Mouse (Mus musculus) limb, embryonic 11.5 days (tissue): Measurements from ENCODE around the gene Fkbp10. TPM values are rescaled to one million over a fixed set of nuclear protein-coding genes. Genes with fewer than 3 reads are reported as not detected.

Experiments
- ATAC-seq: fragments of 200-750 bp; cut with Nextera tagmentation; 2 replicates; pipeline ENCODE4 v1.8.0; 2017; ENCODE audit warnings: low read depth; ENCODE audit not compliant: insufficient number of reproducible peaks, low FRiP score, low TSS enrichment
- DNase-seq: peaks from one replicate; pipeline ENCODE4 v3.0.0-alpha.2; 2015; ENCODE audit warnings: low spot score
- H3K27ac ChIP-seq: fragments of 300-500 bp; sonication (generic); replicated peaks from 2 replicates; pipeline ENCODE4 v1.5.1; 2014; ENCODE audit warnings: low read depth, mild to moderate bottlenecking, low read length
- H3K27me3 ChIP-seq: fragments of 300-500 bp; sonication (generic); 2 replicates; pipeline ENCODE4 v1.6.1; 2014; ENCODE audit warnings: mild to moderate bottlenecking, low read length, mixed read lengths; ENCODE audit not compliant: control insufficient read depth, insufficient read depth
- H3K36me3 ChIP-seq: fragments of 300-500 bp; sonication (generic); 2 replicates; pipeline ENCODE4 v1.6.1; 2014; ENCODE audit warnings: mild to moderate bottlenecking, low read length, moderate library complexity, mixed read lengths; ENCODE audit not compliant: control insufficient read depth, insufficient read depth
- H3K4me1 ChIP-seq: fragments of 300-500 bp; sonication (generic); 2 replicates; pipeline ENCODE4 v1.6.1; 2014; ENCODE audit warnings: low read length, mixed read lengths; ENCODE audit not compliant: control insufficient read depth, insufficient read depth
- H3K4me2 ChIP-seq: fragments of 300-500 bp; sonication (generic); 2 replicates; pipeline ENCODE4 v1.6.1; 2014; ENCODE audit warnings: low read depth, mild to moderate bottlenecking, moderate library complexity; ENCODE audit not compliant: severe bottlenecking
- H3K4me3 ChIP-seq: fragments of 300-500 bp; sonication (generic); 2 replicates; pipeline ENCODE4 v1.5.1; 2014; ENCODE audit warnings: low read depth, low read length
- H3K9ac ChIP-seq: fragments of 300-500 bp; sonication (generic); 2 replicates; pipeline ENCODE4 v1.6.1; 2014; ENCODE audit warnings: mild to moderate bottlenecking, low read length
- H3K9me3 ChIP-seq: fragments of 300-500 bp; sonication (generic); 2 replicates; pipeline ENCODE4 v1.6.1; 2016; ENCODE audit warnings: low read length; ENCODE audit not compliant: control insufficient read depth
- WGBS: fragments of 180-500 bp; shearing (Covaris S2); extraction: QIAGEN DNeasy Blood & Tissue Kit; methylation state at CpG from one replicate; pipeline ENCODE4 v1.1.7; 2014; 5-methylcytosine and 5-hydroxymethylcytosine counted together
- polyA plus RNA-seq: library from polyadenylated mRNA; unstranded; fragments of >200 nt; fragmentation: Nextera tagmentation; extraction: Ambion mirVana; gene quantifications from 2 replicates; pipeline ENCODE4 v1.2.1, GENCODE M21; 2014

The Fkbp10 gene
- polyA plus RNA-seq, 1 experiment from 2014 or later, result 81.3 TPM

- Histone ChIP-seq H3K4me3 (no peak overlapping the region), H3K9me3 (no peaks in the 10 kb centered on the region), H3K9ac (no peak overlapping the region), H3K27ac (no peak overlapping the region), H3K4me1 (peaks cover 24% of the 10 kb centered on the region), H3K4me2 (no peak overlapping the region), H3K27me3 (no peaks in the 10 kb centered on the region), H3K36me3 (peaks cover 4% of the 10 kb centered on the region; the same call in 1 of the 2 replicates)
- ATAC-seq (no peak), DNase-seq (no peak)
- WGBS, result 76% methylated on average over 11 of the region's 11 CpGs
These were observed 3.8 kb upstream of the Fkbp10 start for GRCm38 (mm10) chr11:100411736-100412135.

GRCm38 (mm10) chr11:100413541-100413940 is 2.0 kb upstream of the Fkbp10 start:
- H3K9me3 ChIP-seq, result no peaks in the 10 kb centered on the region
- peak overlapping the region; percentile 78 for H3K9ac ChIP-seq
- no peak for ATAC-seq
- peaks cover 4% of the 10 kb centered on the region; the same call in 1 of the 2 replicates for H3K36me3 ChIP-seq
- DNase-seq, result no peak
- 74% methylated on average over 11 of the region's 11 CpGs for WGBS
- H3K4me3 ChIP-seq, result peak overlapping the region; percentile 72
- H3K27ac ChIP-seq, result 0 out of 2 replicates have a peak overlapping the region, but pooled peaks have one; percentile 90
- H3K4me2 ChIP-seq, result peak overlapping the region; percentile 90
- H3K4me1 ChIP-seq, result peaks cover 24% of the 10 kb centered on the region
- no peaks in the 10 kb centered on the region for H3K27me3 ChIP-seq

- H3K9ac ChIP-seq, result peak within 1 kb of the TSS; percentile 85
- H3K27ac ChIP-seq, result peak within 1 kb of the TSS; percentile 90
- H3K27me3 ChIP-seq, result no peaks in the 10 kb centered on the region
- peak within 1 kb of the TSS; percentile 72 for H3K4me3 ChIP-seq
- 1% methylated on average over 91 of the region's 93 CpGs for WGBS
- DNase-seq (peak; percentile 90), ATAC-seq (peak; percentile 92)
- H3K4me2 ChIP-seq, result peak within 1 kb of the TSS; percentile 90
- H3K9me3 ChIP-seq, result no peaks in the 10 kb centered on the region
- H3K4me1 ChIP-seq, result peaks cover 24% of the 10 kb centered on the region
- H3K36me3 ChIP-seq, result no peaks in the 10 kb centered on the region
These were observed 1.2 kb upstream of the Fkbp10 start, which contains the start of gene P3h4 for GRCm38 (mm10) chr11:100414021-100414913. Gene P3h4, minus strand, starts transcription at chr11:100414836.

GRCm38 (mm10) chr11:100421537-100421936 is 6.0 kb downstream of the Fkbp10 start:
- no peaks in the 10 kb centered on the region for H3K9me3 ChIP-seq
- 83% methylated on average over 8 of the region's 8 CpGs for WGBS
- H3K4me2 ChIP-seq, result no peak overlapping the region
- H3K27me3 ChIP-seq, result no peaks in the 10 kb centered on the region
- no peak for DNase-seq
- no peak overlapping the region for H3K9ac ChIP-seq
- peaks cover under 1% of the 10 kb centered on the region; the same call in 1 of the 2 replicates for H3K4me1 ChIP-seq
- H3K36me3 ChIP-seq, result no peaks in the 10 kb centered on the region; the same call in 1 of the 2 replicates
- no peak for ATAC-seq
- no peak overlapping the region for H3K27ac ChIP-seq
- no peak overlapping the region for H3K4me3 ChIP-seq

GRCm38 (mm10) chr11:100423836-100424235 is 8.3 kb downstream of the Fkbp10 start:
- H3K4me3 ChIP-seq, result no peak overlapping the region
- 91% methylated on average over 7 of the region's 7 CpGs for WGBS
- H3K4me1 ChIP-seq, result no peaks in the 10 kb centered on the region
- ATAC-seq (no peak), DNase-seq (no peak)
- no peak overlapping the region for H3K27ac ChIP-seq
- H3K36me3 ChIP-seq, result no peaks in the 10 kb centered on the region; the same call in 1 of the 2 replicates
- no peaks in the 10 kb centered on the region for H3K9me3 ChIP-seq
- no peak overlapping the region for H3K9ac ChIP-seq
- no peaks in the 10 kb centered on the region for H3K27me3 ChIP-seq
- no peak overlapping the region for H3K4me2 ChIP-seq

GRCm38 (mm10) chr11:100425851-100426250 is 10.4 kb downstream of the Fkbp10 start:
- no peak overlapping the region for H3K9ac ChIP-seq
- no peaks in the 10 kb centered on the region for H3K9me3 ChIP-seq
- H3K4me3 ChIP-seq, result no peak overlapping the region
- ATAC-seq, result no peak
- no peak overlapping the region for H3K4me2 ChIP-seq
- no peak for DNase-seq
- 22% methylated on average over 7 of the region's 7 CpGs for WGBS
- H3K27ac ChIP-seq, result no peak overlapping the region
- H3K27me3 ChIP-seq, result no peaks in the 10 kb centered on the region
- no peaks in the 10 kb centered on the region for H3K4me1 ChIP-seq
- H3K36me3 ChIP-seq, result peaks cover 11% of the 10 kb centered on the region

GRCm38 (mm10) chr11:100426820-100427219 is 11.3 kb downstream of the Fkbp10 start:
- Histone ChIP-seq H3K4me3 (no peak overlapping the region), H3K36me3 (peaks cover 11% of the 10 kb centered on the region), H3K4me1 (no peaks in the 10 kb centered on the region), H3K27ac (no peak overlapping the region), H3K4me2 (no peak overlapping the region), H3K9me3 (no peaks in the 10 kb centered on the region), H3K9ac (no peak overlapping the region), H3K27me3 (no peaks in the 10 kb centered on the region)
- WGBS, result 85% methylated on average over 3 of the region's 3 CpGs
- DNase-seq, result no peak
- no peak for ATAC-seq

GRCm38 (mm10) chr11:100428612-100429199 is 13.2 kb downstream of the Fkbp10 start:
- ATAC-seq (no peak), DNase-seq (no peak)
- Histone ChIP-seq H3K9me3 (no peaks in the 10 kb centered on the region), H3K4me1 (no peaks in the 10 kb centered on the region), H3K27me3 (no peaks in the 10 kb centered on the region), H3K9ac (no peak overlapping the region), H3K4me3 (no peak overlapping the region), H3K27ac (no peak overlapping the region), H3K36me3 (peaks cover 11% of the 10 kb centered on the region), H3K4me2 (no peak overlapping the region)
- 89% methylated on average over 9 of the region's 9 CpGs for WGBS
